Mouse (Mus musculus) kidney, postnatal 25 days (tissue): ENCODE data around the gene Necab2.
A peak's percentile ranks its signal among the peaks of the same experiment; 100 is the strongest.

Experiments
- DNase-seq, 2 experiments: peaks; one replicate each; pipeline ENCODE4 v3.0.0; 2021; ENCODE audit warnings: mixed read lengths in 2 of 2

Gene Necab2

DNA sequence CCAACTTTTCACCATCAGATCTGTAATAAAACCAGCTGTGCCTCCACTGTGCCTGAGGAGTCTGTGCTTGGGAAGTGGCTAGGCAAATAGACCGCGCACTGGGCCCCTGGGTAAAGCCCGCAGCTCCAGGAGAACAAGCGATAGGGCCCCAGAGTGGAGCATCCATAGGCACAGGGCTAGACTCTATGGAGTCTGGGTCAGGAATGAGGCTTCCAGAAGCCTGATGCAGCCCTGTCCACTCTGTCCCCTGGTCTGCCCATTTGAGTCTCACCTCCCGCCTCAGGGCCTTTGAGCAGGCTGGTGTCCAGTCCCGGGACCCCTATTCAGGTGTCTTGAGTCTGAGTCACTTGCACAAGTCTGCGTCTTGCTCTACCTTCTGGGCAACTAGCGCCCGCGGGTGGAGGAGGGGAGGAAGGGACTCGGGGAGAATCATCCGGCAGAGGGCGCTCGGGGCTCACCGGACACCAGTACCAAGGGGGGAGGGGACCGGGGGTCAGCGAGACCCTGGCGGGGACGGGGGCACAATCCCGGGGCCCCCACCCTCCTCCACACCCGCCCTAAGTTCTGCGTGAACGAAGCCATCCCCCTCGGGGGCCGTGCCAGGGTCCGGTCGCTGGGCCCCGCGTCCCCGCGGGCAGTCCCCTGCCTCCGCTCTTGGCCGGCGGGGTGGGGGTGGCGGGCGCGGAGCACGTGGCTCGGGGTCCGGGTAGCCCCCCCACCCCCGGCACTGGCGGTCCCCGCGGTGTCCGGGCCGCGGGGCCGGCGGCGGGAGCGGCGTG lies at the start of gene Necab2:
Gene Necab2, plus strand, starts transcription at position 509 of the 779 bp plus-strand sequence.
- DNase-seq, result peak; percentile 89 to 90

- no peak for DNase-seq
These were observed 48.0 kb upstream of the Necab2 start for GRCm38 (mm10) chr8:119398558-119398957.

- DNase-seq, result no peak
These were observed 47.3 kb upstream of the Necab2 start for GRCm38 (mm10) chr8:119399255-119399654.

GRCm38 (mm10) chr8:119400122-119400671 lies 46.3 kb upstream of the Necab2 start:
- DNase-seq, result peak; percentile 58 to 69

DNA sequence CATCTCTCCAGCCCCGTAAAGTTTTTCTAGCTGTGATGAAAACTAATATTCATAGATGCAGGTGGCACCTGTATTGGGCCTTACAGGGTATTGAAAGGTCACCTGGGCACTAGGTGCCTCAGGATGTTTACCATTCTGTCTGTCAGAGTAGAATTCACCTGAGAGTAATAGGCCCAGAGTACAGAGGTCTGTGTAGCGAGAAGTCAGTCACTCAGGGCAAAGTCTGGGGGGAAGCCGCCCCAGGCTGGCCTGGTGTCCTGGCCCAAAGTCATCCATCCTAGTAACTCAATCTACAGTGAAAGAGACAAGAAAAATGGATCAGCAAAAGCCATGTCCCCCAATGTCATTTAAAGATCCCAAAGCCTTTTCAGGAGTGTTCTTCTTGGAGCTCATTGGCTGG lies 45.6 kb upstream of the Necab2 start:
- no peak for DNase-seq

- no peak for DNase-seq
These were observed 42.6 kb upstream of the Necab2 start for GRCm38 (mm10) chr8:119403912-119404311.

DNA sequence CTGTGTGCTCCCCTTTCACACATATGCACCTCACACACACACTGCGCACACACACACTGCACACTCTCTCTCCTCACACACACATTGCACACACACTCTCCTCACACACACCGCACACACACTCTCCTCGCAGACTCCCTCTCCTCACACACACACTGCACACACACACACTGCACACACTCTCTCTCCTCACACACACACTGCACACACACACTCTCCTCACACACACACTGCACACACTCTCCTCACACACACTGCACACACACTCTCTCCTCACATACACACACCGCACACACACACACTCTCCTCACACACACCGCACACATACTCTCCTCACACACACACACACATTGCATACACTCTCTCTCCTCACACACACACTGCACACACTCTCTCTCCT lies 41.9 kb upstream of the Necab2 start:
- no peak for DNase-seq

- no peak for DNase-seq
These were observed 38.2 kb upstream of the Necab2 start for GRCm38 (mm10) chr8:119408311-119408710.

DNA sequence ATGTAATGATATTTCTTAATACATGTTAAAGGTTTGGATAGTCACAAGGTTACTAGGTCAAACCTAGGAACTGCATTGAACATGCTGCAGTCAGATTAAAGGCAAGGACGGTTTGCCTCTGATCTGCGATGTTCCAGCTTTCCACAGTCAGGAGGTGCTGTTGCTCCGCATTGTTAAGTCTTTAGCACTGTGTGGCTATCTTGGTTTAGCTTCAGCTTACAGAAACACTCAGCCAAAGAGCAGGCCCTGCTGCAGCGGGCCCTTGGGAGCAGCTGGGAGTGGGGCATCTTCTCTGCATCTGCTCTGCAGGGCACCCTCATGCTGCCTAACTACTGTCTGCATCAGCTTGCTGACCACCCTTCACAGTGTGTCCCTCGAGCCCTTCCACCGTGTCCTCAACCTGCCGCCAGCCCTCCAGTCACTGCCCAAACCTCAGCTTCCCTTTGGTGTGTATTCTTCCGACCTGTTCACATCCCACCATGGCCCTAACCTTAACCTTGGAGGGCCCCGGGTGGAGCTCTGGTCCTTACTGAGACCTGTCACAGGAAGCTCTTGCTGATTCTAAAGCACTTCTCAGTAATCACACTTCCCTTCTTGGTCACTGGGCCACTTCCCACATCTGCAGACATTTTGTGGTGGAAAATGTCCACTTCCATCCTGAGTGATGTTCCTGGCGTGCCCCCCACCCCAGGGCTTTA lies 34.3 kb upstream of the Necab2 start:
- peak in 1 of 2 experiments; percentile 30 for DNase-seq

DNA sequence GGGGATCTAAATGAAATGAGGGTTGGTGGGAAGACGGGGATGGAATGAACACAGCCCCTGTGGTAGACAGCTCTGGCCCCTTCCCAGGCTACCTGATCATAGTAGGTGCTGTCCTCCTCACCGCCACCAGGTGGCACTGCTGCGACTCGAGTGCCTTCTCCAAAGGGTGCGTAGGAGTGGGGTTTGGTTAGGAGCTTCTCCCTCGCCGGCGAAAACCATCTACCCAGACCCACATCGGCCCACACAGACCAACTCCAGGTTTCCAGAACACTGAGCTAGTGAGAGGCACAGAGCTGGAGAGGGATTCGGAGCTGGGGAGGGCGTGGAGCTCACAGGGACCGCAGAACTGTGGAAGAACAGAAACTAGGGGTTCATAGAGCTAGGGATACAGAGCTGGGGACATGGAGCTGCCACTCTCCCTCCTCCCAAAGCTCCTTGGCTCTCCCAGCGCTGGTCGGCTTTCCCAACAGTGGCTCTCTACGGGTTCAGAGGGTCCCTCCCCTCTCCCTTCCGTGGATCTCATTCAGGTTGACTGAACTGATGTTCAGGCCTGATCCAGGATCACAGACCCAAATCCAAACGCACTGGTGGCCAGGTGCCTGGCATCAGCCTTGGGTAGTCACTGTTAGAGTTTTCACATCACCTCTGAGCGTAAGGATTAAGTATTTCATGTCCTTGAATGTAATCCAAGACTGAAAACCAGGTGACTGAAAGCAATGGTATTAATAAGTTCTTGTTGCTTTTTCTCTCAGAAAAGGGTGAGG lies 33.6 kb upstream of the Necab2 start:
- DNase-seq, result peak; percentile 77 to 87

GRCm38 (mm10) chr8:119413605-119414004 lies 32.9 kb upstream of the Necab2 start:
- no peak for DNase-seq

GRCm38 (mm10) chr8:119420318-119420717 lies 26.2 kb upstream of the Necab2 start:
- DNase-seq, result no peak

- DNase-seq, result no peak
These were observed 24.9 kb upstream of the Necab2 start for GRCm38 (mm10) chr8:119421603-119422122.

GRCm38 (mm10) chr8:119422123-119422711 lies 24.3 kb upstream of the Necab2 start:
- DNase-seq, result peak; percentile 39 to 64

GRCm38 (mm10) chr8:119423631-119424141 lies 22.8 kb upstream of the Necab2 start:
- peak; percentile 77 to 86 for DNase-seq

DNA sequence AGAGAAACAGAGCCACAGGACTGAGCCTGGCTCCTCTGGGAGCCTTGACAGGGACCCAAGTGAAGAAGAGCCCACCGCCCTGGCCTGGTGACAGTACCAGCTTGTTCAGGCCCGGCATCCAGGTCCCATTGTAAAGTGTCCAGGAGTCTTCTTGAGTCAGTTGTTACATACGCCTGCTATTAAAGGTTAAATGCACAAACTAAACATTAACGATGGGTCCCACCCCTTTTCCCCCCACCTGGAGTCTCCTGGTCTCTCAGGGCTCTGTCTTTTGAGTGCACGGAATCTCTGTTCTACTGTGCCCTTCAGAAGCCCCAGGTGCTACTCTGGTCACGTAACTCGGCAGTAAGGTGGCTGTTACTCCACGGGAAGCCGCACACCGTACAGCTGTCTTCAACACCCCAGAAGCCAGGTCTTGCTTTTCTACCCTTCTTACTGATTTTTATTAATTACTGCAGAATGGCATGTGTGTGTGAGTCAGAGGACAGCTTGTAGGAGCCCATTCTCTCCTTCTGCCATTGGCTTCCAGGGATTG lies 22.3 kb upstream of the Necab2 start:
- peak; percentile 46 to 59 for DNase-seq

GRCm38 (mm10) chr8:119424740-119425139 lies 21.8 kb upstream of the Necab2 start:
- peak; percentile 32 to 62 for DNase-seq

- peak; percentile 63 to 85 for DNase-seq
These were observed 21.0 kb upstream of the Necab2 start for GRCm38 (mm10) chr8:119425533-119425932.

DNA sequence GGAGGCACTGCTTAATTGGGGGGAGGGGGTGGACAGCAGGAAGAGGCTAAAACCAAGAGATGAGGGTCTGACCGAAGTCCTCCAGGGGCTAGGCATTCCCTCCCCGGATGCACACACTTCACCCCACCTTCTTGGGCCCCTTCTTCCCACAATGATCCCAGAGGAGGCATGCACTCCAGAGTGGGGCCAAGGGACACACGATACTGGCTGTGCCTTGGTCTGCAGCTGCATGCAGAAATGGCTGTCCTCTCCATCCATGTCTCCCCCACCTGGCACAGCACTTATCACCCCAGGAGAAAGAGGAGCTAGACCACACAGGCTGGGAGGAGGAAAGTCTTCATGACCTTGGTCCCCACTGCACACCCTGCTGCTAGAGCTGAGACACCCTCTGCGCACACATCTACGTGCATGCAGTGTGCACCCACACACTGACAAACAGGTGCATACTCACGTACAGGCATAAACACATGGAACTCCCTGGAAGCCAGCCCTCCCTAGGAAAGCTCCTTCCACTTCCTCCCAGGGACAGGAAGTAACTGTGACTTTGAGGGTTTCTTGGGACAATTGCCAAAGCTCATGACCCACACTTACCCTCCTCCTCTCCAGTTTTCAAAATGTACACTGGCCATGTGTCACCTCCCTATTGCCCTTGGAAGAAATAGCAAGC lies 20.3 kb upstream of the Necab2 start:
- DNase-seq, result no peak

- peak in 1 of 2 experiments; percentile 64 for DNase-seq
These were observed 18.7 kb upstream of the Necab2 start for GRCm38 (mm10) chr8:119427634-119428349.

- DNase-seq, result no peak
These were observed 18.2 kb upstream of the Necab2 start for GRCm38 (mm10) chr8:119428350-119428740.
